Mouse (Mus musculus) mouse embryonic stem cell (cell line): ENCODE measurements at regions not wholly inside any gene's neighbourhood (a gene's known extent, or its start where the extent isn't known, plus 50 kb on each side); places are given as distances from the start of the nearest gene placed in this dataset.

ENCODE experiments used
- in situ Hi-C, 2 experiments: fragments of 300-500 bp; cut with MboI; formaldehyde crosslinking; loops; 1 replicate in 1 of 2; 3 replicates in 1 of 2; pipeline ENCODE4 v1.14.3; 2019 to 2020; ENCODE audit warnings: low sequenced_read_pairs in 2 of 2, low pct_unique_long_range_greater_than_20kb in 1 of 2, mixed read lengths in 1 of 2; ENCODE audit not compliant: unreplicated experiment in 1 of 2

DNA sequence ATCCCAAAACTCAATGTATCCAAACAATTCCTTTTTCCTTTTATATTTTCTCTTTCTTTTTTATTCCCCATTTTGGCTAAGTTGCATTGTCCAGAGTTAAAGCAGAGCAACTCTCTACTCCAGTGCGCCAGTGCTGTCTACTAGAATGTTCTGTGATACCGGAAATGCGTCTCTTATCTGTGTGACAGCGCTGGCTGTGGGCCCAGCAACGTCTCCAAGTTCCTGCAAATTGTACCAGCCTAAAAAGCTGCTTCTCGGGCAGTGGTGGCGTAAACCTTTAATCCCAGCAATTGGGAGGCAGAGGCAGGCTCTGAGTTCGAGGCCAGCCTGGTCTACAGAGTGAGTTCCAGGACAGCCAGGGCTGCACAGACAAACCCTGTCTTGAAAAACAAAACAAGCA is 59.4 kb downstream of the Cox18 start:
- in situ Hi-C loops = no loop called here

GRCm38 (mm10) chr5:90163033-90163859 is 60.6 kb downstream of the Cox18 start:
- in situ Hi-C loops = no loop called here

DNA sequence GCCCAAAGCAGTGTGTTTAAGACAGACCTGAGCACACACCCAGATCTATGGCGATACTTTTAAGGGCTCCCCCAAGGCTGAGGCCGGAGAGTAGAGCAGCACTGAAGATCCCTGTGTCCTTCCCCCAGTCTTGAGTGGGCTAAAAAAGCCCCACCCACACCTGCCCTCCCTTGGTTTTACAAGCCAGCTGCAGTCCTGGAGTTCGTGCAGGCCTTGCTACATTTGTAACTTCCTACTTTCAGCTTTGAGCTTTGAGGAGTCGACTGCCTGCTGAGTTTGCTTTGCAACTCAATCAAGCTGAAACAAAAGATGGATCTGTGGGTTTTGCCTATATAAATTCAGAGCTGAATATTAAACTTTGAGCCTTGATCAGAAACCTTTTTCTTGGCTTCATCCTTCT is 63.5 kb downstream of the Cox18 start:
- in situ Hi-C loops = no loop called here

DNA sequence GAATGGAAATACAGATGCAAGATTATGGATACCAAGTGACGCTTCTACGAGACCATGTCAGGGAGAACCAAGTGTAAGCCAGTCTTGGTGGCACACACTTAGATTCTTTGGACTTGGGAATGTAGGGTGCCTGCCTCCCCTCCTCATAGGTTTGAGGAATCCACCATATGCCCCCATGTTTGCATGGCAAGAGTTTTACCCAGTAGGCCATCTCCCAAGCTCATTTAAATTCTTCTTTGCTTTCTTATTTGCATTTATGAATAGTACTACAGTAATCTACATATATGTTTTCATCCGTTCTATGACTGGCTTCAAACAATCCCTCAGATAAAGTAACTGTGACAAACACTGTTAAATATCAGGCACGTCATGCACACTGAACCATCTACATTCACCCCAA is 67.3 kb downstream of the Cox18 start:
- in situ Hi-C loops = no loop called here

DNA sequence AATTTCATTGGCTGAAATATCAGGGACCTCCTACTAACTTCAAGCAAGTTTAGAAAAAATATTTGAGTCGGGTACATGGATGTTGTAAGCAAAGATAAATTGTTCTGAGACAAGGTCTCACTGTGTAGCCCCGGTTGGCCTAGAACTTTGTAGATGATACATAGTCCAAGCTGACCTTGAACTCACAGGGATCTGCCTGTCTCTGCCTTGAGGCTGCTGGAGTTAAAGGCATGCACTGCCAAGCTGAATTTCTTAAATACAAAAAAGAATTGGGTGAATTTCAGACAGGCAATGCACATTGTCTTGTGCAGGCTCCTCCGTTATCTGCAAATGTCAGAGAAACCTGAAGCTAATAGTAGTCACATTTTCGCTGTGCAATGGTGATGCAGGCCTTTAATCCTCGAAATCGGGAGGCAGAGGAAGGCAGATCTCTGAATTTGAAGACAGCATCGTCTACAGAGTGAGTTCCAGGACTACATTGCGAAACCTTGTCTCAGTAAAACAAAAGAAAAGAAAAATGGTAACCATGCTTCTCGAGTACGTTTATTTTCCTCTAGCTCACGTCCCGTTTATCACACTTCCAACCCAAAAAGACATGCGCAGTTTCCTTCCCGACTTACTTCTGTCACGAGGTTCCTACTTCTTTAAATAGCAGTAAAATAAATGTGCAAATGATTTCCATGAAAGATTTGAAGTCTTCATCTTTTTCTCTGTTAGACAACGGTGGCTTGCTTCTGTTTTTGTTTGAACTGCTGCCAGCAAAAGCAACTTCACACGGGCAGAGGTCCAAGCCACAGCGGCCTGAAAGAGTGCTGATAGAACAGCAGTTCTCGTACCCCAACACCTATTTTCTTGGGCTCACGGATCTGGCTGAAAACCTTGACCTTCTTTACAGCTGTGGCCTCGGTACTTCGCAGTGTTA is 73.9 kb downstream of the Cox18 start:
- in situ Hi-C loops = no loop called here

DNA sequence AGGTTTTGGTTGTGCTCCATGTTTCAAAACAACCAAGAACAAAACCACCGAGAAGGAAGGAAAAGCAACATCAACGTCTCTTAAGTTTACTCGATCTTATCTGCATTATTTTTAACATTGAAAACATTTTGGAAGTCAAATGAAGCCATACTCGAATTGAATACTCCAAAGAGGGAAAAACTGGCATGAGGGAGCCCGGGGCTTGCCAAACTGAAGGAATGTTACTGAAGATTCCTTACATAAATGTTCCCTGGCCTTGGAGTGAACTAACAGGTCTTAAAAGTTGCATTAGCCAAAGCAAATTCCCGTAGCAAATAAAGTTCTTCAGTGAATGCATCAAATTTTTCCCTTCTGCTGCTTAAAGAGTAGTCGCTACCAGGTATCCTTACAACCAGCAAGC is 87.8 kb downstream of the Cox18 start:
- in situ Hi-C loops = no loop called here

DNA sequence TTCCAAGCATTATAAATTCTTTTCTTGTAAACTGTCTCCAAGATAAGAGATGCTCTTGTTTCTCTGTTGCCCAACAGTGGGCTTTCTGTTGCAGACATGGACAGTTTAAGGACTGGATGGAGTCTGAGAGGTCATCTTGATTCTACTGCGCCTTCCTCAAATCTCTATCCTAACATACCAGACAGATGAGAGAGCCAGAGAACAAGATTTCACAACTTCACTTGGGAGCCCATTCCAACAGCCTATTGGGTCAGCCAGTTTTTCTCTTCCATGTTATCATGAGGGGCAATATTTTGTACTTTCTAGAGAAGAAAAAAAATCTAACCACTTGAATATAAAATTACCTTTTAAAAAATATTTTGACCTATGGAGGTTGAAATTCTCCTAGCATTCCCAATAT is 116.8 kb downstream of the Cox18 start:
- in situ Hi-C loops = no loop called here

- in situ Hi-C loops = no loop called here
These were observed 119.1 kb downstream of the Cox18 start for GRCm38 (mm10) chr5:90104672-90105071.

DNA sequence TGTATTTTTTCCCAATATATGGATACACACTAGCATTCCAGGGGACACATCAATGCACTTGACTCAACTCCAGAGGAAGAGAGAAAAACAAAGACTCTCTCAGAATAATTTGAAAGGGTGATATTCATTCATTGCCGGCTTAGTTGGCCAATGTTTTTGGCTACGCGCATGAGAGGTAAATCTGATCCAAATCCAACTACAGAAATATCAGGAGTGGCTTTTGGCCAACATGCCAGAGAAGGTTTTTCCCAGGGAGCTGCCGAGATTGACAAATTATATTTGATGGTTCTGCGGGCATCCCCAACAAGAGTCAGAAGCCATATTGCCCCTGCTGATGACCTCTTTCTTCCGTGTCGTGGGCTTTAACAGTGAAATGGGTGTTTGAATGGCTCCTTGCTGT is 135.3 kb downstream of the Cox18 start:
- in situ Hi-C loops = no loop called here

GRCm38 (mm10) chr5:90086491-90086890 is 137.3 kb downstream of the Cox18 start:
- in situ Hi-C loops = no loop called here

GRCm38 (mm10) chr5:90077025-90077536 is 146.7 kb downstream of the Cox18 start:
- in situ Hi-C loops = no loop called here

DNA sequence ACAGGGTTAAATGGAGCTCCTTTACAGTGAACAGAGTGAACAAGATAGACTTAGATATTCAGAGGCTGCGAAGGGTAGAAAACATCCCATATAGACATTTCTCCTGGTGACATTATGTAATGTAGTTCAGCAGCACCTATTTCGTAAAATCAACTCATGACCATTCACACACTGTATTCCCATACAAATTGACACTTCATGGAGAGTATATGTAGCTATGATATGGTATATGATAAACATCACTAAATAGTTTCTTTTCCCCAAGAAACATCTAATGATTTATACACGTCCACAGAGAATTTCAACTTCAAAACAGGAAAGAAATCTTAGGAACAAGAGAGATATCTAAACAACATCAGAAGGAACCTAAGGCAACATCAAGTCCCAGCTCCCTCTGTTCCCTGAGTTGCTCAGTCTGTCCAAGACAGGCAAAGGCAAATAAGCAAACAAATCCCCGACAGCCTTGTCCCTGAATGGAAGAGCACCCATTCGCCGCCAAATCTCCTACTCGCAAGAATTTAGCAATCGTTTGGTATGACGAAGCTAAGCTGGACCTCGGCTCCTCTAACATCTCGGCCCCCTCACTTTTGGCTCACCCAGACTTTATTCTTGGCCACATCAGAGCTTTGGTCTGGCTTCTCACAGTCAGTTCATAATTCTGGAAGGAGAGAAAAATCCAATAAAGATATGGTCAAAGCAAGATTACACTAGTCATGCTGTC is 148.0 kb downstream of the Cox18 start:
- in situ Hi-C loops = no loop called here

GRCm38 (mm10) chr5:90071806-90072205 is 152.0 kb downstream of the Cox18 start:
- in situ Hi-C loops = no loop called here

DNA sequence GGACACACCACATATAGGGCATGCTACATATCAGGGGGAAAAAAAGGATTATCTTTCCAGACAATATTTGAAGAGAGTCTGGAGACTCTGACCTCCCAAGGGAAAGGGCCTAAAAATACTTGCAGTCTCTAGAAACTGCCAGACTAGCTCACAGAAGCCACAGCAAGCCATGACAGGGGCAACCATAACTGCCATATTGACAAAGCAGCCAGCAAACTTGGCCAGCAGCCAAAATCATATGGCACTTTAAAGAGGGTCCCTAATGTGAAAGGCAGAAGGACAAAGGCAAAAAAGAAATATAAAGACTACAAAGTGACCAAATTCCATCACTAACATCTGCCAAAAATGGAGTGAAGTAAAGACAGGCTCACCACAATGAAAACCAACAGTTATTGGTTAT is 155.2 kb downstream of the Cox18 start:
- in situ Hi-C loops = no loop called here

GRCm38 (mm10) chr5:90067817-90068216 is 156.0 kb downstream of the Cox18 start:
- in situ Hi-C loops = no loop called here

DNA sequence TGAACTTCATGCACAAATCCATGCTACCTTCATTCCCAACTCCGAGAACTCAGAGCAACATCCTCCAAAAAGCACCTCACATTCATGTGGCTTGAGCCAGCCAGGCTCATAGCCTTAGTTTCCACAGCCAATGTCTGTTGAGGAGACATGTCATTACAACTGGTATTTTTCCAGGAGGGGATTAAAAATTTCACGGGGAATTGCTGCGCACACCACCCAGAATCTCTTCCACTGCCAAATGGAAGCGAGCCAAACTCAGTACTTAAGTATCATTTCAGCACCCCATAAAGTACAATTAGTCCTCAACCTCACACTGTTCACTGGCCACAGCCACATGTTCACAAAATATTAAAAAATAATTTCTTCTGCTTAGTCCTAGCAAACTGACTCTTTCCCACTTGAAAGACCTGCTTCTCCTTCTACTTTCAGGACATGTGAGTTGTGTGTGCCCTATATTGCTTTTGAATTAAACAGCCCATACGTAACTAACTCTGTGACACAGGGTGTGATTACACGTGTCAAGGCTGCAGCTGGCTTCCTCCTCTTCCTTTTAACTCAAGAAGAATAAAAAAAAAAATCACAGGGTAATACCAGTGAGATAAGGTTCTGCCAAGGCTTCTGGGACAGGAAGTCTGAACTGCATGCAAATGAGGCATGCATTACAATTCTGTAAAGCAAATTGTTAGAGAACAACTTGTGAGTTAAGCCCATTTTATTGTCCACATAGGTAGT is 157.8 kb downstream of the Cox18 start:
- in situ Hi-C loops = no loop called here

- in situ Hi-C loops = no loop called here
These were observed 168.1 kb downstream of the Cox18 start for GRCm38 (mm10) chr5:90055686-90056085.

DNA sequence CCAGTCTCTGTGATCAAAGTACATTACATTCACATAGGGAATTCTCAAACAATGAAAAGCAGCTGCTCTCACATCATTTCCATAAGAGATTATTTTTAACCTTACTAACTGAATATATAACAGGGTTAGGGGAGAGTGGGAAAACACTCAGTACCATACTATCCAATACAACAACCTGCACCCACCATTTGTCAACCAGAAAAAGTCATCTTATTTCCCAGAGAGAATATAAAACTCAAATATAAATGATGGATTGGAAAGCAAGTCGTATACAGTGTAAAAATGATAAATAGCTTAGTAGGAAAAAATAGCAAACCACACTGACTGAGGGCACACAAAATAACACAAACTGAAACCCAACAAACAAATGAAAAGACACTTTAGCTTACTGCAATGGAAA is 169.4 kb upstream of the Adamts3 start:
- in situ Hi-C loops = no loop called here
